Mouse (Mus musculus) cerebellum, adult 9-10 months (tissue): Measurements from ENCODE around the gene Soga3.
A peak's percentile ranks its signal among the peaks of the same experiment; 100 is the strongest.

Experiments used
- DNase-seq: peaks from one replicate; pipeline ENCODE4 v3.0.0; 2022

Soga3 gene

DNA sequence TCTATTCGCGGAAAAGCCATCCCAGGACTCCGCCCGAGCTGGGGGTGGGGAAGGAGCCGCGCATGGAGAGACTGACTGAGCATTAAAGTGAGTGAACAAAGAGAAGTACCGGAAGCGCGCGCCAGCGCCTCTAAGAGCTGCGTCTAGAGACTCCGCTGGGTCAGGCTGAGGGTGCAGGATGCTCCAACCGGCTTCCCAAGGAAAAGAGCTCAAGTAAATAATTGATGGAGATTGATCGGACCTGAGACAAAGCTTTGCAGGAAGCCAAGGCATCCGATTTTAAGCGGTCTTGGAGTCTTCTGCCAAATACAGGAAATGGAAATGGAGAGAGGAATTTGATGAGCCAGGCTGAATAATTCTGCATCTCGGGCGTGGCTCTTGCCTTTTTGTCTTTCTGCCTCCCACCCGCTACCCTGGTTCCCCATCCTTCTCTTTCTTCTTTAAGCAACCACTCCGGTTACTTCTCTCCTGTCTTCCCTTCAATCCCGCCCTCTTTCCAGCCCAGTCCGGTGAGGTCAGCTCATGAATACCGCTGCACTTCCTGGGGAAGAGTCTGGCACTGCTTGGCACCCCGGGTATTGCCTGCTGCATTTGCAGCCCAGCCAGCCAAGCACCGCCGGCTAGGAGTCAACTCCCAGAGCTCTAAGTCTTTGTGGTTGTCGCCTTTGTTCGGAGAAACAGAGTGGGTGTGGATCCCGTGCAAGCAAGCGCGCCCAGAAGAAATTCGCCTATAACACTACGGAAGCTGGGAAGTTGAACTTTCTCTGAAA lies at the start of gene Soga3:
Gene Soga3, plus strand, starts transcription at position 274 of the 770 bp plus-strand sequence.
- DNase-seq: peak; percentile 65

DNA sequence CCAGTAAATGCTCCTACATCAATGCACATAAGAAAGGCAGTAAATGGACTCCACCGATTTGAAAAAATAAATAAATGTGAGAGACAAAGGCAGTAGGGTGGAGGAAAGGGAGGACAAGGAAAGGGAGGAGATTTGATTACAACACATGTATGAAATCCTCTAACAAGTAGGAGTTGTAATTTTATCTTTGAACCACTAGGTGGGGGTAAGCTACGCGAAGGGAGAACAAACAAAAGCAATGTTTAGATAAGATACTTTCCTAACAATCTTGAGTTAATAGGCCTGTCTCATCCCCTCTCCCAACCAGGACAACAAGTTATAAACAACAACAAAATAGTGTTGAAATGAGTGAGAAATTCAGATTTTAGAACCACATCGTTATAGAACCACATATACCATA lies 36.7 kb upstream of the Soga3 start:
- peak; percentile 56 for DNase-seq

DNA sequence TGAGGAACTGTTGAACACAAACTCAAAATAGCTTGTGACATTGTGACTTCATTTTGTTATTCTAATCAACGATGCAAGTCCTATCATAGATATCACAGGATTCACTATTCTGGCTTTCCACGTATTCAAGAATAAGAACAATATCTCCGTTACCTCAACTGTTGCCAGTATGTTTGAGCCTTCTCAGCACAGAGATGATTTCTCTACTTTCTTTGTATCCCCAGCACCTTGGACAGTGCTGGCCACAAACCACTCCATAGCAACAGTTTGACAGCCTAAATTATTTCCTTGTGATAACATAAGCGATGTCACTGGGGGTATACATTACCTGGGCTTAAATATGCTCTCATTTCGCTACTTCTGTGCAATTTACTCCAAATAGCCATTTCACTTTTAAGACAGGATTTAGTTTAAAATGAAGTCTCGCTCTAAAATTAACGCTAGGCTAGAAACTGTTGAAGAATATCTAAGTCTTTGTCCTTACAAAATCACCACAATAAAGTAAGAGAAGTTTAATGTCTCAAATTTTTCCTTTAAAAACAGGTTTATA lies 1.0 kb upstream of the Soga3 start:
- DNase-seq: no peak

DNA sequence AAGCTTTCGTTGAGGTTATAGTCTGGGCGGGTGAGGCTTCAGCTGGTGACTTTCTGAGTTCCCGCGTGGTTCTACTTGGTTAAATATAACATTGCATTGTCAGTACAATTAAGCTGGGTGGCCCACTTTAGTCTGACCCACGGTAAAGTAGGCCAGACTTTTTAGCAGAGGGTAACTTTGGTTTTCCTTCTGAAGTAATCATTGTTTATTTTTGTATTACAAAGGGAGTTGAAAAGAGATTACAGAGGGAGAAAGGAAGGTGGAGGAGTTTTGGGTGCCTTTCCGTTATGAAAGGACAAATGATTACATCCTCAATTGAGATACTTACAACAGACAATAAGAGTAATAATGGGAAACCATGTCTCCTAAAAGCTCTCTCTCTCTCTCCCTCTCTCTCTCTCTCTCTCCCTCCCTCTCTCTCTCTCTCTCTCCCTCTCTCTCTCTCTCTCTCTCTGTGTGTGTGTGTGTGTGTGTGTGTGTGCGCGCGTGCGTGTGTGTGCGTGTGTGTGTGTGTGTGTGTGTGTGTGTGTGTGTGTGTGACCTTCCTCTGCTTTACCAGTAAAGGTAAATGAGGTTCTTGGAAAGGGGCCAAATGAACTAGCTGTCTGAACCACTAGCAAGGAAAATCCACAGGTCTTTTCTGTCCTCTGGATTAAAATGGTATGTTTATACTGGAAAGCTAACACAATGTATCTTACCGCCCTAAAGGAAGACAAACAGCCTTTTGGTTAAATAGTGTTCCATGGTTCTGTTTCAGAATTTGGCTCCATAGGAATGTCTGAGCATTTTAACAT lies 1.2 kb downstream of the Soga3 start:
- DNase-seq: peak; percentile 40

DNA sequence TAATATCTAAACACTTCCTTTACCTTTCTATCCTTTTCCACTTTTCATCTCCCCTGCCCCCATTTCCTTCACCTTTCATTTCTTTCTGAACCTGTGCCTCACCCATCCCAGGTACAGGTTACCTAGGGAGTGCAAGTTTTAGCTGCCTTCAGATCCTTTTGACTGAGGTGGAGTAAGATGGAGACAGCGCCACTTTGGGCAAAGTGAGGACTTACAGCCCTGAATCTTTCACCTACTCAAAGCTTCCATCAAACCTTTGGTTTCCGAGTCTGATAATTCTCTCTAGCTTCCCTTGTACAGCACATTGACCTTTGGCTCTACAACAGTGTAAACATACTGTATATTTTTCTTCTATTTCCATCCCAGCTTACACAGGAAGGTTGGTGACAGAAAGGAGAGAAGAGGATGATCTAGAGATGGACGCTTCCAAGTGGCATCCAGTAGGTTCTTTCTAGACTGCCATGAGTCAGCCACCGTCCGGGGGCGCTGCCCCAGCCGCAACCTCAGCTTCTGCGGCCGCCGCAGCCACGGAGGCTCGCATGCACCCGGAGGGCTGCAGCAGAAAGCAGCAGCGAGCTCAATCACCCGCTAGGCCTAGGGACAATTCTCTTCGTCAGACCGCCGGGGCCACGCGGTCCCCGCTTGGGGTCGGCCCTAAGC lies 2.7 kb downstream of the Soga3 start:
- DNase-seq: peak; percentile 79

DNA sequence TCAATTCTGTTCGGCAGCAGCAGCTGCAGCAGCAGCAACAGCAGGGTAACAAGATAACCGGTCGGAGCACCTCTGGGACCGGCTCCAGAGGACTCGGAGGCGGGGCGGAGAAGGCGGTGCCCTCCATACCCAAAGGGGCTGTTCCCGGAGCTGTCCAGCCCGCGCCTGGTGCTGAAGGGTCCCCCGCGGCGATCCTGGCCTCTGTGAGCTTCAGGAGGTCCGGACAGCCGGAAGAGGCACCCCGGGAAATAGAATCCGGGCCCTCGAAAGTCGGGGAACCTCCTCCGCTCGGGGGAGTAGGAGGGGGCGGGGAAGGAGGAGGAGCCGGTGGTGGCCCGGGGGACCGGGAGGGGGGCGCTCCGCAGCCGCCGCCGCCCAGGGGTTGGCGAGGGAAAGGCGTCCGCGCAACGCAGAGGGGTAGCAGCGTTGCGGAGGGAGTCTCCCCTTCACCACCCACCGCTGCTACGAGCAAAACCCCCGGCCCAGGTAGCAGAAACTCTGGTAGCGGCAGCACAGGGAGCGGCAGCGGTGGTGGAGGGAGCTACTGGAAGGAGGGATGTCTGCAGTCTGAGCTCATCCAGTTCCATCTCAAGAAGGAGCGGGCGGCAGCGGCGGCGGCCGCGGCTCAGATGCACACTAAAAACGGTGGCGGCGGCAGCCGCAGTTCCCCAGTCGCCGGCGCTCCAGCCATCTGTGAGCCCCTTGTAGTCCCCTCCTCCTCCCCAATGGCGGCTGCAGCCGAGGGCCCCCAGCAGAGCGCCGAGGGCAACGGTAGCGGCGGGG lies 3.4 kb downstream of the Soga3 start:
- DNase-seq: peak; percentile 82

DNA sequence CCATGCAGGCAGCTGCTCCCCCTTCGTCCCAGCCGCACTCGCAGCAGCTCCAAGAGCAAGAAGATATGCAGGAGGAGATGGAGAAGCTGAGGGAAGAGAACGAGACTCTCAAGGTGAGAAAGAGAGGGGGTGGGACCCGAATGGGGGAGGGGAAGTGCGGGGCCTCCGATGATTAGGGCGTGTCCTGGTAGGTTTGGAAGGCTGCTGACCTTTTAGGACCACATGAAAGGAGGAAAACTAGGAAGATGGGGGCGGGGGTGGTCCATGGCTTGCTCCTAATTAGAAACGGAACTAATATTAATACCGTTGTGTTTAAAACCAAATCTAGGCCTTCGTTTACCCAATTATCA lies 4.0 kb downstream of the Soga3 start:
- no peak for DNase-seq

DNA sequence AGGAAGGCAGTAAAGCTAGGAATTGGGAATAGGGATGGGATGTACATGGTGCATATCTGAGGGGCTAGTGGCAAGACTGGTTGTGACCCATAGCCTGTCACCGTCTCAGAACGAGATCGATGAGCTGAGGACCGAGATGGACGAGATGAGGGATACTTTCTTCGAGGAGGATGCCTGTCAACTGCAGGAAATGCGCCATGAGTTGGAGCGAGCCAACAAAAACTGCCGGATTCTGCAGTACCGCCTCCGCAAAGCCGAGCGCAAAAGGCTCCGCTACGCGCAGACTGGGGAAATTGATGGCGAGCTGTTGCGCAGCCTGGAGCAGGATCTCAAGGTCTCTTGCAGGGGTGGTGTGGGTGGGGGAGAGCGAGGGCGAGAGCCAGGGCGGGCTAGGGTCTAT lies 4.4 kb downstream of the Soga3 start:
- peak; percentile 69 for DNase-seq

DNA sequence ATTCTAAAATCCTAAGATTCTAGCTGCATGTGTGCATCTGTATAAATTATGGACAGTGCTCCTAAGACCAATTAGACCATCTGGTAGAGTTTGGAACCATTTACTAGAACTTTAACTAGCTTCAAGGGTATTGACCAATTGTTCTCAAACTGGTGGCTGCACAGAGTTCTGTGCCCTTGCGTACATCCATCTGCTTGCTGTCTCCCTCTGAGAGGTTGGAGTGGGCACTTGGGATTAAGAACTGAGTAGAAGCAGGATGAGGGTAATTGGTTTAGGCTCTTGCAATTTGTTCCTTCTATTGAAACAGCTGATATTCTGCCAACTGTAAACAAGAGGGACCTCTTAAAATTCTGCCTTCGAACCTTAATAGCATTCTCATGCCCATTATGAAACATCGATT lies 11.7 kb downstream of the Soga3 start:
- no peak for DNase-seq

DNA sequence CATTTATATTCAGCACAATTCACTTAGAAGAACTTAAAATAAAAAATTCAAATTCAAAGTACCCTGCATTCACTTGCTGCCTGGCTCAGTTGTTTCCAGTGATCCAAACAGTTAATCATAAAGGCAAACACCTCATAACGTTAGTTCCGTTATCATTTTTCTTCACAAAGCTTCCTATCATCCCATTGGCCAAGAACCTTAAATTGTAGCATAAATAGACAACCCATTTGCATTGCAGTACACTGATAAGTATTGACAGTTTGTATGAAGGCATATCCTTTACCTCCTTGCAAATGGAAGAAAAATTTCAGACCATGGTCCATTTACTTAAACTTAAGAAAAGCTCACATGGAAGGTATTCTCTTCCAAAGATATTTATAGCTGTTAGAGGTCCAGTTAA lies 18.0 kb downstream of the Soga3 start:
- no peak for DNase-seq

DNA sequence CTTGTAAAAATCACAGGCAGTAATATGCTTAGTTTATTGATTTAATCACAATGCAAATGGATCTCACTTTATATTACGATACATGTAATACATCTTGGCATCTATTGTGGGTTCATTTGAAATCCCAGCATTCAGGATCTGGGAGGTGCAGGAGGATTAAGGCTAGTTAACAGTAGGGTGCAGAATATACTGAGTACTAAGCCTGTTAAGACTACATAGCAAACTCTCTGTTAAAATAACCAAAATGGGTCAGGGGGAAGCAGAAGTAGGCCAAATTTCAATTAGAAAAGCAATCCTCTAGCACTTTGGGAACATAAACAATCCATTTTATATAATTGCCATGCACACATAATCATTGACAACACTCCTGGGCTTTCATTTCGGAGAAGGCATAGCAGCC lies 30.1 kb downstream of the Soga3 start:
- DNase-seq: no peak

DNA sequence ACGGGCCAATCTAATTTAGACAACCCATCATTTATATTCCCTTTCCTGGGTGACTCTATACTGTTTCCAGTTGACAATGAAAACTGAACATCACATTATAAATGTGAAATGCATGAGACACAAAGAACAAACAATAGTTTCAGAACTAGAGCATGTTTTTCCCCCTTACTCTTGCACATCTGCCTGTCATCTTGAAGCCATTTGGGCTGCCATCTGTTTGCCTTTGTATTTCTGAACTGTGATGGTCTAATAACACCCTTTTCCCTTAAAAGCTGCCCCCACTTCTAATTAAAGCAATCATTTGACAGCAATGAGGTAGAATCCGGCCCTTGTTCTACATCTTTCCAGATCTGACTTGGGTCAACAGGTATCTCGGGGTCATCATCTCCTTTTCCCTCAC lies 32.0 kb downstream of the Soga3 start:
- DNase-seq: no peak

DNA sequence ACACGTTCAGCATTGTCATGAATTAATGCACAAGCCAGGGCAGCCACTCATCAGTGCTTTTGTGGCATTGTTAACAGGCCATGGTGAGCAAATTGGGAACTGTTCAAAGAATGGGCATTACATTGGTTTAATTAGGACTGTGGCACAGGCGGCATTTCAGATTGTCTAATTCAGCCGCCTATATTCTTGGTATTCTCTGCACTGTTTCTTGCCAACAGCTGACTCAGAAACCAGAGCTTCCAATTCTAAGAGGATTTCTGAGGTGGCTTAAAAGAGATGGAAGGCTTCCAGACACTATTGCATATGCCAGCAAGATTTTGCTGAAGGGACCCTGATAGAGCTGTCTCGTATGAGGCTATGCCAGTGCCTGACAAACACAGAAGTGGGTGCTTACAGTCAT lies 33.2 kb downstream of the Soga3 start:
- DNase-seq: no peak

DNA sequence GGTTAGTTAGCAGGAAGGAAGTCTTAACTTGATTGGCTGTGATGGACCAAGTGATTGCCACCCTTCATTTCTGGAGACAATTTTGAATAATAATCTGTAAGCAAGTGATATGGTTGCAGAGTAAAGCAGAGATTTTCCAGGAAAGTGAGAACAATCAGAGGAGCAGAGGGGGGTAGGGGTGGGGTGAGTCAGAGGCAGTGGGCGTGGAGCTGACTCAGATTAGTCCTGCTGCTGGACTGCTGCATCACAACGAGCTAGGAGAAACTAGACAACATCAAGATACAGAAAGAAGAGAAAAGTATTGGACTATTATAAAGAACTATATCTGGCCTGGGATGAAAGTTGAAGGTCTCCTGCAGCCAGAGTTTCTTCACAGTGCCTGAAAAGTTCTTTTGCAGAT lies 34.4 kb downstream of the Soga3 start:
- no peak for DNase-seq

DNA sequence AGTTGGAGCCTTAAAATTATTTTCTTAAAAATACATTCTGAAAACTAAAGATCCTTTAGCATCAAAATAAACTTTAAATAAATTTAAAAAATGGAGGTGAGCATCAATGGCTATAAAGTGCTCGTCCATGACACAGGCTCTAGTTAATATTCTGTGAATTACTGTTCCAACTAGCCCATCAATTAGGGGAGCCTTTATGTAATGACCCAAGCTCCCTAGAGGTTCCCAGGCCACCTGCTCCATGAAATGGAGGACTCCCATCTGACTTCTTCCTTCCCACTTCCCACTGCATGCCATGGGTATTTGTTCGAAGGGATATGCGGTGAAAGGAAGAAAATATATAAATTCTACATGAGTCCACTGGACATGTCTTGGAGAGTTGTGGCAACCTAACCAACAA lies 36.6 kb downstream of the Soga3 start:
- DNase-seq: no peak

DNA sequence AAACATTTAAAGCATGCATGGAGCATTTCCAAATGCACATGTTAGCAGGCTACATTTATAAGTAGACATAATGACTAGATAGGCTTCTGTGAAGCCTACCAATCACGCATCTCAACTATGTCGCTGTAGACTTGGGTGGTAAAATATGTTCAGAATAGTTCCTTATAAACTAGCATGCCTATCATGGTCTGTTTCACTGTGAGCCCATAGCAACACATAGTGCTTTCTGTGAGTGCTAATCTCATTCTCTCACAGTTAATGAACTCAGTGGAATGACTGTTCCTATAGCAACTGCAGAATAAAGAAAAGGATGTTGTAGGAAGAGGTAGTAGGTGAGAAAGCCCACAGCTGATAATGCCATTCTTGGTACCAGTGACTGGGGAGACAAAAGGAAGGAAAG lies 37.4 kb downstream of the Soga3 start:
- DNase-seq: no peak

DNA sequence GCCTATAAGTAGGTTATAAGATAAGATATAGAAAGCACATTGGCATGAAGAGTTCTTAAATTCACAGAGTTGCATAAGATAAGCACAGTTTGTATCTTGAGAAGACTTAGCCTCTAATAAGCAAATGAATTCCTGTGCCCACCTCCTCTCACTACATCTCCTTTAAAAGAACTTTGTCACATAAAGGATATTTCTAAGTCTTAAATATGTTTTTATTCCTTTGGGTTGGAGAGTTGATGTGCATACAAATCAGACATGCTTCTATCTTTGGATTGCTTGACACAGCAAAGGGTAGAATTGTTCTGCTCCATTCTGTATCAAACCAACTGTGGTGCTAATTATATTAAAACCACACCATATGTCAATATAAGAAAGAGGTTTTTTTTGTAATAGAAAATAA lies 50.1 kb downstream of the Soga3 start:
- no peak for DNase-seq

DNA sequence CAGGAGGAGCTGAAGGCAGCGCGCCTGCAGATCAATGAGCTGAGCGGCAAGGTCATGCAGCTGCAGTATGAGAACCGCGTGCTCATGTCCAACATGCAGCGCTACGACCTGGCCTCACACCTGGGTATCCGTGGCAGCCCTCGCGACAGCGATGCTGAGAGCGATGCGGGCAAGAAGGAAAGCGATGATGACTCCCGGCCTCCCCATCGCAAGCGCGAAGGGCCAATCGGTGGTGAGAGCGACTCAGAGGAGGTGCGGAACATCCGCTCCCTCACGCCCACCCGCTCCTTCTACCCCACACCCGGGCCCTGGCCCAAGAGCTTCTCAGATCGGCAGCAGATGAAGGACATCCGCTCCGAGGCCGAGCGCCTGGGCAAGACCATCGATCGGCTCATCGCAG lies 53.2 kb downstream of the Soga3 start:
- no peak for DNase-seq

DNA sequence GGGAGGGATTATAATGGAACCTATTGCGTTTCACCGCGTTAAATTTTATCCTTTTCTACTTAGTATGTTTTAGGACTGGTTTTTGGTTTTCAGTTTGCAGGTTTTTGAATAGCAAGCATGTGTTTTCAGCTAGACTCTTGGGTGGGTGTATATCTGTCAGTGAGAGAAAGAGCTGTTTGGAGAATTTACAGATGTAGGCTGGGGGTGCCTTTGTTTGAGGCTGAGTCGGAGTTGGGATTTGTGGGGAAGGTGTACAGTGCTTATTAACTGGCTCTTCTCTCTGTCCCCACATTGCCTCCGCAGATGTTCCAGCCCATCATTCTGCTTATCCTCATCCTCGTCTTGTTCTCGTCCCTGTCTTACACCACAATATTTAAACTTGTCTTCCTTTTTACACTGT lies 55.0 kb downstream of the Soga3 start, which contains the start of gene Gm49353:
Gene Gm49353, plus strand, starts transcription at position 313 of the 400 bp plus-strand sequence.
- no peak for DNase-seq

DNA sequence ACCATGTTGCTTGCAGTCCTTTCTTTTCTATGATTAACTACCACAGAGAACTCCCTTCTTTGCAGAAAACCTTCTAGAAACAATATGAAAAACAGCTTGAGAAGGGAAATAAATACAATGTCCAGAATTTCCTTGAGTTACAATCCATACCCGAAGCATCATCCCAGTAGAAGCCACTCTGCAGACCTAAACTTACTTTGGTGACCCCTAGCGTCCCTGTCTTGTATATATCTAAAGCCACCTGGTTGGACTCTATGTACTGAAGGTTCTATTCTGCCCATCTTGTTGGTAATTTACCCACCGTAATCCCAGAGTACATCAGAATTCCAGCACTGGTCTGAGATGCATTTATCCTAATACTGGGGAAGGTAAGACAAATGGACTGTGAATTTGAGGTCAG lies 56.2 kb downstream of the Soga3 start:
- no peak for DNase-seq

DNA sequence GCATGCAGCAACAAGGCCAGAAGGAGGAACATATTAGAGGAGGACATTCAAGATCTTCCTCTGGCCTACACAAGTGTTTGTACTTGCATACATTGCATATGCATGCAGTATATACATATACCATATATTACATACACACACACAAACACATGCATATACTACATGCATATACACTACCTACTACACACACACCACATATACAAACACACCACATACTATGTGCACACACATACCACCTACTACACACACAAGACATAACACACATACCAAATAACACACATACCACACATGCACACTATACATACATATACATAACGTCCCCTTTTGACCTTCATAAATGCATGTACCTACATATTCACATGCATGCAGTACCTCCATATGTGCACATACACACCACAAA lies 57.0 kb downstream of the Soga3 start:
- no peak for DNase-seq

DNA sequence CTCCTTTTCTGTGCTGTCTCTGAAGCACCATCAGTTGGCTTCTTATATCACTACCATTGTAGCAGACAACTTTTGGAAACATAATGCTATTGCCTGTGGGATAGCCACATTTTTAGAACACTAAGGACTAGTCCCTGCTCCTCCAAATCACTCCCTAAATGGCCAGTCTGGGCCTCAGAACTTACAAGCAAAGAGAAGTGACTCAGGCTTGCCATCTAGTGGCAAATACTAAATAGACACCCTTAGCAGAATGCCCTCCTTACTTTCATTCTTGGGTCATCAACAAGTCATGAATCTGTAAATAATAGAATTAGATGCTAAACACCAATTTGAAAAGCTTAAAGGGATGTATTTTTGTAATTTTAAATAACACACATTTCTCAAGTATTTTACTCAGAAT lies 63.1 kb downstream of the Soga3 start:
- DNase-seq: peak; percentile 68

DNA sequence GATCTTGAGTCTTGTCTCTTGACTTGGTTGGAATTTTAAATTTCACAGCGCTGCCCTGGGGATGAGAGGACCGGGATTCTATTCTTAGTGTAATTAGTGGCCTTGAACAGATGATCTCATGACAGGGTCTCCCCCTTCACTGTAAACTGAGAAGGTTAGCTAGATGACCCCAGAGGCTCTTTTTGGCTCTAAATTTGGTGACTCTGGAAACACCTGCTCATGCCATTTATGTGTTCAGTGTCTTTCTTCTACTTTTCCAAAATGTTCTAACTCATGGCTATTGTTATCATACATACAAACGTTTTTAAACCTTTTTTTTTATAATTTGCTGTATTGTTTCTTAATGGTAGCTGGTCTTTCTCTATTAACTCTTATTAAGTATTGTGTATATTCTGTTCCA lies 65.1 kb downstream of the Soga3 start:
- DNase-seq: no peak
